Mouse (Mus musculus) heart, adult 2 months (tissue): ENCODE measurements around the gene 1600014C23Rik. TPM values are rescaled to one million over a fixed set of nuclear protein-coding genes. Genes with fewer than 3 reads are reported as not detected.

Source experiments
- DNase-seq, 2 experiments: peaks; one replicate each; pipeline ENCODE4 v3.0.0; 2021
- H3K27ac ChIP-seq: fragments of 200-600 bp; 2 replicates; pipeline ENCODE4 v1.8.1; 2022
- H3K27me3 ChIP-seq: fragments of 200-500 bp; 2 replicates; pipeline ENCODE4 v1.6.1; 2012; ENCODE audit warnings: mild to moderate bottlenecking, low read length, inconsistent platforms, mixed read lengths; ENCODE audit not compliant: control insufficient read depth, insufficient read depth
- H3K36me3 ChIP-seq: fragments of 200-500 bp; 2 replicates; pipeline ENCODE4 v1.6.1; 2012; ENCODE audit warnings: low read length, inconsistent platforms; ENCODE audit not compliant: control insufficient read depth, insufficient read depth
- H3K4me1 ChIP-seq: fragments of 200-500 bp; 2 replicates; pipeline ENCODE4 v1.6.1; 2011; ENCODE audit warnings: low read length; ENCODE audit not compliant: control insufficient read depth, insufficient read depth
- H3K4me3 ChIP-seq: fragments of 200-600 bp; 2 replicates; pipeline ENCODE4 v1.8.1; 2022
- H3K79me2 ChIP-seq: fragments of 200-500 bp; replicated peaks from 2 replicates; pipeline ENCODE4 v1.6.1; 2012; ENCODE audit warnings: mild to moderate bottlenecking, inconsistent platforms, low read length, moderate library complexity, mixed read lengths; ENCODE audit not compliant: control insufficient read depth, insufficient read depth
- H3K9ac ChIP-seq: fragments of 200-500 bp; 2 replicates; pipeline ENCODE4 v1.6.1; 2012; ENCODE audit warnings: low read depth, mild to moderate bottlenecking, control low read depth, inconsistent platforms, low read length, mixed read lengths
- CTCF ChIP-seq: fragments of 200-600 bp; IDR thresholded peaks from 2 replicates; pipeline ENCODE4 v1.8.1; 2022; ENCODE audit warnings: antibody characterized with exemption, mild to moderate bottlenecking, moderate library complexity
- EP300 ChIP-seq: fragments of 200-500 bp; IDR thresholded peaks from 2 replicates; pipeline ENCODE4 v1.6.1; 2011; ENCODE audit warnings: low read depth, low read length, control low read depth; ENCODE audit not compliant: insufficient read depth
- POLR2A ChIP-seq: fragments of 200-500 bp; IDR thresholded peaks from 2 replicates; pipeline ENCODE4 v1.6.1; 2011; ENCODE audit warnings: mild to moderate bottlenecking, low read depth, low read length, control low read depth; ENCODE audit not compliant: insufficient read depth
- WGBS: fragments of 180-500 bp; shearing (Covaris S2); methylation state at CpG from one replicate; pipeline ENCODE4 v1.1.7; 2018; 5-methylcytosine and 5-hydroxymethylcytosine counted together
- intact Hi-C: fragments of 180-260 bp; cut with DNase I; formaldehyde crosslinking; loops from one replicate; pipeline ENCODE4 v1.15.1; 2025
- polyA plus RNA-seq: library from polyadenylated mRNA; depleted of rRNA; stranded (reverse); fragments of >200 nt; gene quantifications from 2 replicates; pipeline ENCODE4 v1.2.3, GENCODE M21; 2012
- total RNA-seq, 2 experiments: library from RNA; stranded (reverse); gene quantifications; 2 replicates each; pipeline ENCODE4 v1.2.3; 2021

1600014C23Rik gene
- total and polyA plus RNA-seq, 3 experiments = 0.66 TPM; not detected in 2

DNA sequence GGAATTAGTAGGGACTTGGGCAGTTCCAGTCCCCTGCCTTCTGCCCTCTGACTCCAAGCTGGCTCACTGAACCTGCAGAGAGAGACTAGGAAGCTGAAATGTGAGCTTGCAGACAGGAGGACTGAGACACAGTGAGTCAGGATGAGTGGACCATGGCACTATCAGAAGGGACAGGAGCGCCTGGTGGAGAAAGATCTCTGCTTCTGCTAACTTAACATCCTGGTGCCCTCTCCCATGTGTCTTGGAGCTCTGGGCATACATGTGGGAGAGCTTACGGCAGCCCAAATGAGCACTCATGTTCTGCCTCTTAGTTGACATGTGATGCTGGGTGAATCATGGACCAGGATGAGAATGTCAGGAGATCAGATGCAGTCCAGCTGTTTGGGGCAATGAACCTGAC is 12.0 kb upstream of the 1600014C23Rik start:
- WGBS = 93% methylated on average over 2 of the region's 2 CpGs
- no peak for TF ChIP-seq EP300
- TF ChIP-seq CTCF = no peak
- TF ChIP-seq POLR2A = no peak
- Histone ChIP-seq H3K27ac (no peak overlapping the region), H3K79me2 (no peaks in the 10 kb centered on the region), H3K4me3 (no peak overlapping the region), H3K4me1 (peaks cover 7% of the 10 kb centered on the region; the same call in 1 of the 2 replicates), H3K9ac (no peak overlapping the region), H3K27me3 (no peaks in the 10 kb centered on the region), H3K36me3 (no peaks in the 10 kb centered on the region)
- intact Hi-C loops = loop anchor here (5.0 kb wide), 1 partner anchor 102 kb away; no protein-coding TSS in a partner anchor
- DNase-seq = no peak

GRCm38 (mm10) chr17:45742371-45743147 is 8.9 kb upstream of the 1600014C23Rik start:
- Histone ChIP-seq H3K27me3 (no peaks in the 10 kb centered on the region), H3K79me2 (no peaks in the 10 kb centered on the region), H3K4me1 (peaks cover 6% of the 10 kb centered on the region; the same call in 1 of the 2 replicates), H3K27ac (no peak overlapping the region), H3K36me3 (no peaks in the 10 kb centered on the region), H3K9ac (no peak overlapping the region), H3K4me3 (no peak overlapping the region)
- no peak for TF ChIP-seq POLR2A
- TF ChIP-seq EP300 = no peak
- TF ChIP-seq CTCF = no peak
- peak in 1 of 2 experiments; percentile 35 for DNase-seq
- WGBS = 43% methylated on average over 13 of the region's 13 CpGs
- intact Hi-C loops = no loop called here

GRCm38 (mm10) chr17:45737078-45737601 is 3.5 kb upstream of the 1600014C23Rik start:
- Histone ChIP-seq H3K4me3 (peak overlapping the region; percentile 62), H3K27ac (peak overlapping the region; percentile 13), H3K79me2 (no peaks in the 10 kb centered on the region), H3K4me1 (peaks cover 7% of the 10 kb centered on the region), H3K9ac (peak overlapping the region; percentile 61), H3K36me3 (no peaks in the 10 kb centered on the region), H3K27me3 (no peaks in the 10 kb centered on the region)
- DNase-seq = no peak
- WGBS = 31% methylated on average over 10 of the region's 10 CpGs
- intact Hi-C loops = loop anchor here (5.0 to 10.0 kb wide), 3 partner anchors 115 to 428 kb away; partner anchors contain the start of gene Gtpbp2
- no peak for TF ChIP-seq EP300
- TF ChIP-seq CTCF = no peak
- no peak for TF ChIP-seq POLR2A

DNA sequence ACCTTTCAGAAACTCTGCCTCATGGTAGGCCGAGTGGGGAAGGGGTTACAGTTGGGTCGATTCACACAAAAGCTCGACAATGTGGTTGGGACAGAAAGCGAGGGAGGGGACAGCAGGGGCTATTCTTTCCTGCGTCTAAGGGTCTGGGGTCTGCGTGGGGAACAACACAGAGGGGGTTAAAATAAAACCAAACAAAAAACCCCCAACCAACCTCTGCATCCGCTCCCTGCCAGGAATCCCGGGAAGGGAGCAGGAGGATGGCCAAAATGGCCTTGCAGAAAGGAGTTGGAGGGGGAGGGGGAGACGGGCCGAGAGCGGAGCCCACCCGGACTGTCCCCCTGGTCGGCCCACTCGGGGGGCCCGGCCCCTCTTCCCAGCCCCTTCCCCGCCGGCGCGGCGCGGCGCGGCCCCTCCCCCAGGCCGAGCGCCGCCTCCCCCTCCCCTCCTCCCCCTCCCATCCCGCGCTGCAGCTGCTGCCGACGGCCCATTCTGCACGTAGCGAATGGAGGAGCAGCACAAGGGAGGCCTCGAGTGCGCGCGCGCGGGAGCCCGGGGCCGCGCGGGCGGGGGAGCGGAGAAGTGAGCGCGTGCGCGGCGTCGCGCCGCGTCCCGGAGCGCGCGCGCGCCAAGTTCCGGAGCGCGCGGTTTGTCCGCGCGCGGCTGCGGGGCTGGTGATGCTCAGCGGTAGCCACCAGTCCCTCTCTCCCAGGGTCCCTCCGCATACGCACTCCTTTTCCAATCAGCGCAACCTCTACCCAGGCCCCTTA is 2.9 kb upstream of the 1600014C23Rik start:
- H3K27ac ChIP-seq = peak overlapping the region; percentile 79
- H3K36me3 ChIP-seq = no peaks in the 10 kb centered on the region
- H3K4me1 ChIP-seq = peaks cover 7% of the 10 kb centered on the region
- peak; percentile 87 to 89 for DNase-seq
- no peaks in the 10 kb centered on the region for H3K27me3 ChIP-seq
- no peak for TF ChIP-seq CTCF
- TF ChIP-seq EP300 = no peak
- TF ChIP-seq POLR2A = no peak
- no peaks in the 10 kb centered on the region for H3K79me2 ChIP-seq
- WGBS = 2% methylated on average over 54 of the region's 72 CpGs
- H3K9ac ChIP-seq = peak overlapping the region; percentile 71
- peak overlapping the region; percentile 62 for H3K4me3 ChIP-seq
- intact Hi-C loops = loop anchor here (5.0 to 10.0 kb wide), 3 partner anchors 116 to 428 kb away; partner anchors contain the start of gene Gtpbp2

GRCm38 (mm10) chr17:45735382-45736310 is 2.0 kb upstream of the 1600014C23Rik start:
- Histone ChIP-seq H3K4me1 (peaks cover 7% of the 10 kb centered on the region), H3K36me3 (no peaks in the 10 kb centered on the region), H3K79me2 (no peaks in the 10 kb centered on the region), H3K27ac (peak overlapping the region; percentile 79), H3K4me3 (peak overlapping the region; percentile 62), H3K9ac (peak overlapping the region; percentile 71), H3K27me3 (no peaks in the 10 kb centered on the region)
- intact Hi-C loops = loop anchor here (1.0 to 10.0 kb wide), 5 partner anchors 79 to 429 kb away; partner anchors contain the start of genes Gtpbp2 and Vegfa
- TF ChIP-seq CTCF (peak; percentile 92), EP300 (peak; percentile 41; the same call in 1 of the 2 replicates), POLR2A (no peak)
- DNase-seq = peak; percentile 82 to 87
- 9% methylated on average over 10 of the region's 10 CpGs for WGBS
